Mouse (Mus musculus) megakaryocyte, embryonic 14.5 days (primary cell): ENCODE results near the gene Fastkd1. TPM values are rescaled to one million over a fixed set of nuclear protein-coding genes. Genes with fewer than 3 reads are reported as not detected.
"Not testable (repeated sequence)": the region's sequence is repeated elsewhere in the genome, so short reads cannot be mapped to it uniquely, and the experiment has no call there.

ENCODE experiments used
- H3K27me3 ChIP-seq: replicated peaks from 2 replicates; pipeline ENCODE3; 2012; ENCODE audit warnings: inconsistent platforms
- H3K36me3 ChIP-seq: replicated peaks from 2 replicates; pipeline ENCODE3; 2012; ENCODE audit warnings: low read length, inconsistent platforms, mixed read lengths
- H3K4me1 ChIP-seq: 2 replicates; pipeline ENCODE4 v1.6.1; 2012; ENCODE audit warnings: inconsistent platforms
- H3K4me3 ChIP-seq: replicated peaks from 2 replicates; pipeline ENCODE3; 2012; ENCODE audit warnings: moderate library complexity, mild to moderate bottlenecking, inconsistent platforms
- H3K9me3 ChIP-seq: 2 replicates; pipeline ENCODE4 v1.6.1; 2012; ENCODE audit warnings: inconsistent platforms
- FLI1 ChIP-seq: IDR thresholded peaks from 2 replicates; pipeline ENCODE4 v1.6.1; 2012; ENCODE audit warnings: low read length, inconsistent platforms, mixed read lengths
- GATA1 ChIP-seq: IDR thresholded peaks from 3 replicates; pipeline ENCODE4 v1.6.1; 2012; ENCODE audit warnings: mixed read lengths, low read length, inconsistent platforms, borderline replicate concordance
- polyA plus RNA-seq: library from polyadenylated mRNA; stranded (reverse); fragments of >175 nt; gene quantifications from 2 replicates; pipeline ENCODE4 v1.2.3, GENCODE M21; 2012; ENCODE audit warnings: low replicate concordance; ENCODE audit not compliant: insufficient read depth

The Fastkd1 gene
- polyA plus RNA-seq, 1 experiment = not detected

- TF ChIP-seq FLI1 = no peak
- no peak for TF ChIP-seq GATA1
- no peak overlapping the region for H3K4me3 ChIP-seq
These were observed 68.2 kb downstream of the Fastkd1 start for GRCm38 (mm10) chr2:69644968-69645617.

GRCm38 (mm10) chr2:69640100-69640499, 73.2 kb downstream of the Fastkd1 start:
- Histone ChIP-seq H3K4me3 (no peak overlapping the region), H3K9me3 (peaks cover 20% of the 10 kb centered on the region), H3K27me3 (peaks cover 7% of the 10 kb centered on the region), H3K4me1 (no peaks in the 10 kb centered on the region; the same call in 1 of the 2 replicates), H3K36me3 (no peaks in the 10 kb centered on the region)
- TF ChIP-seq GATA1 (no peak), FLI1 (no peak)

More at GRCm38 (mm10) chr2:69644968-69645617, 68.2 kb downstream of the Fastkd1 start:
- H3K4me1 ChIP-seq = peaks cover 13% of the 10 kb centered on the region
- no peaks in the 10 kb centered on the region for H3K36me3 ChIP-seq
- H3K9me3 ChIP-seq = peaks cover 4% of the 10 kb centered on the region; the same call in 1 of the 2 replicates
- peaks cover 7% of the 10 kb centered on the region for H3K27me3 ChIP-seq

GRCm38 (mm10) chr2:69637989-69638388, 75.3 kb downstream of the Fastkd1 start:
- H3K27me3 ChIP-seq = peaks cover 13% of the 10 kb centered on the region
- not testable (repeated sequence) for H3K4me3 ChIP-seq, H3K36me3 ChIP-seq, H3K4me1 ChIP-seq
- H3K9me3 ChIP-seq = peaks cover 20% of the 10 kb centered on the region

Other genes starting within 250 kb of the Fastkd1 start
- not detected in 2 replicates for gene Lrp2, start 127.5 kb downstream of the Fastkd1 start, polyA plus RNA-seq
- gene Bbs5, start 66.3 kb downstream of the Fastkd1 start, polyA plus RNA-seq = not detected in 2 replicates
- not detected in 2 replicates for gene Klhl41, start 43.4 kb downstream of the Fastkd1 start, polyA plus RNA-seq
- gene Ppig, start 9.0 kb upstream of the Fastkd1 start, polyA plus RNA-seq = 7.5 and 12.7 TPM in 2 replicates
- gene Ccdc173, start 76.1 kb upstream of the Fastkd1 start, polyA plus RNA-seq = 0.54 TPM in 1 of 2 replicates, not detected in the other
- 5.8 TPM in 1 of 2 replicates, not detected in the other for gene Phospho2, start 76.1 kb upstream of the Fastkd1 start, polyA plus RNA-seq
- 0.20 and 3.8 TPM in 2 replicates for gene Klhl23, start 108.4 kb upstream of the Fastkd1 start, polyA plus RNA-seq
- 26.3 TPM in 1 of 2 replicates, not detected in the other for gene Ssb, start 148.0 kb upstream of the Fastkd1 start, polyA plus RNA-seq
- gene Mettl5, start 172.1 kb upstream of the Fastkd1 start, polyA plus RNA-seq = 62.5 and 68.5 TPM in 2 replicates
- gene Ubr3, start 183.7 kb upstream of the Fastkd1 start, polyA plus RNA-seq = 2.5 and 3.8 TPM in 2 replicates